ENCODE assay signal across 30 mouse cellular contexts in the genomic region with DNA sequence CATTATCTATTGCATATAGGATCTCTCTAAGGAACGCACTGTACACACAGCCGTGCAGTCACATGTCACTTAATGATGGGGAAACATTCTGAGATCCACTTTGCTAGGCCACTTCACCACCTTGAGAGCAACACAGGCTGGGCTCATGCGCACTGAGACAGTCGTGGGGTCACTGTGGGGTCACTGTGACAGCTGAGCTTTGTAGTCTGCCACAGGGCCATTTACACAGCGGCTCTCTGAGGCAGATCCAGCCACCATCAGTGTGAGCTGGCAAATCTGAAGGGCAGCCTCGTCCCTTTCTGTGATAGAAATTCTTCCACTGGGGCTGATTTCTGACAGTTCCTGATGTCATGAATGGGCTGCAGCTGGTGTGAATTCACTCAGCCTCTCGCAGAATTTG. TPM values are rescaled to one million over a fixed set of nuclear protein-coding genes. Genes with fewer than 3 reads are reported as not detected.
A peak's percentile ranks its signal among the peaks of the same experiment; 100 is the strongest.
DNase-seq lines count a peak whose midpoint lies in the region; ATAC-seq lines count a peak whose summit lies in the region.
"Had no signal": no experiment of that assay in that cellular context is flagged by ENCODE, and none has a peak within 500 bp of the region (broad histone marks: within the 10 kb centered on the region; RNA-seq: fewer than 3 reads in every experiment).

No protein-coding gene starts in this region.

- H3K27ac ChIP-seq in hindbrain, embryonic 15.5 days (replicated peaks), result no peak overlapping the region
- no peak overlapping the region for H3K27ac ChIP-seq in hindbrain, embryonic 10.5 days
- H3K27ac ChIP-seq in neural tube, embryonic 12.5 days, result no peak overlapping the region
- H3K27ac ChIP-seq: embryonic facial prominence, embryonic 15.5 days; heart, embryonic 10.5 days; kidney, postnatal 0 days; left cerebral cortex, adult 2 months; limb, embryonic 10.5 days; liver, embryonic 15.5 days; midbrain, embryonic 12.5 days had no signal

- H3K9me3 ChIP-seq in hindbrain, embryonic 15.5 days, result no peaks in the 10 kb centered on the region
- H3K9me3 ChIP-seq in hindbrain, embryonic 10.5 days, result no peaks in the 10 kb centered on the region
- H3K9me3 ChIP-seq in neural tube, embryonic 12.5 days, result no peaks in the 10 kb centered on the region
- H3K9me3 ChIP-seq: embryonic facial prominence, embryonic 15.5 days; heart, embryonic 10.5 days; limb, embryonic 10.5 days; liver, embryonic 15.5 days had no signal

- H3K4me3 ChIP-seq in hindbrain, embryonic 15.5 days, result no peak overlapping the region
- H3K4me3 ChIP-seq in hindbrain, embryonic 10.5 days, result no peak overlapping the region
- no peak overlapping the region for H3K4me3 ChIP-seq in neural tube, embryonic 12.5 days
- H3K4me3 ChIP-seq: embryonic facial prominence, embryonic 15.5 days; heart, embryonic 10.5 days; left cerebral cortex, adult 2 months; limb, embryonic 10.5 days; liver, embryonic 15.5 days; midbrain, embryonic 12.5 days had no signal

- H3K4me2 ChIP-seq in hindbrain, embryonic 15.5 days, result no peak overlapping the region
- no peak overlapping the region for H3K4me2 ChIP-seq in neural tube, embryonic 12.5 days (replicated peaks)
- H3K4me2 ChIP-seq: embryonic facial prominence, embryonic 15.5 days; liver, embryonic 15.5 days; midbrain, embryonic 12.5 days had no signal

- DNase-seq in hindbrain, embryonic 10.5 days (ENCODE audit: low spot score), result no peak
- DNase-seq in embryo, embryonic 11 days, result peak; percentile 33
- DNase-seq in lung, postnatal 14 days, result peak; percentile 16
- DNase-seq in B cell, adult 2 months, result no peak
- no peak for DNase-seq in heart, adult 18-20 months
- DNase-seq: adrenal gland, adult 2 months; cerebellum, adult 11 months; cerebellum, adult 9-11 months; kidney, adult 2 months; layer of hippocampus, adult 9-11 months; liver had no signal

- no peak overlapping the region for H3K9ac ChIP-seq in hindbrain, embryonic 15.5 days
- no peak overlapping the region for H3K9ac ChIP-seq in neural tube, embryonic 12.5 days
- H3K9ac ChIP-seq: embryonic facial prominence, embryonic 15.5 days; liver, embryonic 15.5 days; midbrain, embryonic 12.5 days had no signal

- H3K4me1 ChIP-seq in hindbrain, embryonic 15.5 days (replicated peaks), result peaks cover 4% of the 10 kb centered on the region
- H3K4me1 ChIP-seq in hindbrain, embryonic 10.5 days (replicated peaks), result peaks cover 18% of the 10 kb centered on the region; the same call in 1 of the 2 replicates
- 0 out of 2 replicates have a peak, but pooled peaks cover 3% of the 10 kb centered on the region for H3K4me1 ChIP-seq in neural tube, embryonic 12.5 days
- H3K4me1 ChIP-seq: embryonic facial prominence, embryonic 15.5 days; limb, embryonic 10.5 days; liver, embryonic 15.5 days; midbrain, embryonic 12.5 days had no signal

- H3K27me3 ChIP-seq in hindbrain, embryonic 15.5 days, result no peaks in the 10 kb centered on the region
- no peaks in the 10 kb centered on the region for H3K27me3 ChIP-seq in hindbrain, embryonic 10.5 days (ENCODE audit: insufficient read depth, poor library complexity, severe bottlenecking)
- H3K27me3 ChIP-seq in neural tube, embryonic 12.5 days (replicated peaks), result no peaks in the 10 kb centered on the region
- H3K27me3 ChIP-seq: embryonic facial prominence, embryonic 15.5 days; liver, embryonic 15.5 days had no signal

- WGBS in hindbrain, embryonic 15.5 days, result 40% methylated on average over 7 of the region's 7 CpGs
- 73% methylated on average over 7 of the region's 7 CpGs for WGBS in hindbrain, embryonic 10.5 days
- 44% methylated on average over 7 of the region's 7 CpGs for WGBS in neural tube, embryonic 12.5 days

- ATAC-seq in hindbrain, embryonic 15.5 days (ENCODE audit: low FRiP score, low read depth), result peak; percentile 51; the same call in 1 of the 2 replicates
- 0 out of 2 replicates have a peak, but pooled peaks have one; percentile 37 for ATAC-seq in neural tube, embryonic 12.5 days (ENCODE audit: low FRiP score, low read depth)
- ATAC-seq: forebrain, embryonic 14.5 days had no signal

- H3K36me3 ChIP-seq in hindbrain, embryonic 15.5 days, result no peaks in the 10 kb centered on the region
- H3K36me3 ChIP-seq in hindbrain, embryonic 10.5 days, result no peaks in the 10 kb centered on the region
- no peaks in the 10 kb centered on the region for H3K36me3 ChIP-seq in neural tube, embryonic 12.5 days
- H3K36me3 ChIP-seq: embryonic facial prominence, embryonic 15.5 days; G1E; heart, embryonic 10.5 days; limb, embryonic 10.5 days; liver, embryonic 15.5 days; midbrain, embryonic 12.5 days had no signal

RNA-seq across cellular contexts. Expression of a gene that starts 59.4 kb away (rescaled TPM):
- polyA plus RNA-seq in hindbrain, embryonic 15.5 days (2015; fragmentation: Nextera tagmentation; extraction: Ambion mirVana), result 0.39 and 1.1 TPM in 2 replicates
- polyA plus RNA-seq in hindbrain, embryonic 10.5 days (2016; fragmentation: Nextera tagmentation; extraction: Ambion mirVana), result 2.3 and 2.6 TPM in 2 replicates
- 2.3 and 2.7 TPM in 2 replicates for polyA plus RNA-seq in neural tube, embryonic 12.5 days (2016; fragmentation: Nextera tagmentation; extraction: Ambion mirVana)
- not detected for total RNA-seq in heart, adult 18-20 months (2021)
- total RNA-seq: adrenal gland, adult 2 months; CH12.LX; hematopoietic stem cell, adult 5-6 weeks; left cerebral cortex, adult 2 months; neutrophil, adult 5-6 weeks had no signal
- polyA plus RNA-seq: adrenal gland, adult 2 months; G1E; gonadal fat pad, adult 2 months; heart, embryonic 16.5 days; intestine, embryonic 14.5 days; kidney, postnatal 0 days; large intestine, adult 2 months; urinary bladder, adult 2 months had no signal

Comparison
In these comparisons a context has a peak if more than half of its experiments do, and no peak if none do; other contexts are left out.
1. DNase-seq: peak in embryo, embryonic 11 days (single experiment) and lung, postnatal 14 days (single experiment); none in hindbrain, embryonic 10.5 days (single experiment), B cell, adult 2 months (0 of 2) and heart, adult 18-20 months (0 of 2).